Mouse (Mus musculus): ENCODE data around the gene Noxa1. TPM values are rescaled to one million over a fixed set of nuclear protein-coding genes. Genes with fewer than 3 reads are reported as not detected.

The Noxa1 gene
- total and polyA plus RNA-seq, 2 experiments from 2014 or later = not detected

DNA sequence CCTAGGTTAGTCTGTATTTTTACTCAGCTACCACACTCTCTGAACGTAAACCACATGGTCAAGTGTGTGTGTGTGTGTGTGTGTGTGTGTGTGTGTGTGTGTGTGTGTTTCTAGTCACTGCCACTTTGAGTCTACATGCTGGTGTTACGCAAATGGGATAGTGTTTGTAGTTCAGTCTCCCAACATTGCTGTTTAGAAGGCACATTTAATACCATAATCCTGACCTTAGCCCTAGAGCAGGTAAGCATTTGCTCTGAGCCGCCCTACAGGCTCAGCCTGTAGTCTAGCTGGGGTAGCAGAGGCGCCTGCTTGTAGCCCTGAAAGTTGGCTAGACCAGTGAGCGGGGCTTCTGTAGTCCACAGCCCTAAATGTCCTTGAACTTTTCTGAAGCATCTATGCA, 31.4 kb downstream of the Noxa1 start:
- ATAC-seq (no peak), DNase-seq (no peak)
- no peak for TF ChIP-seq CTCF (IDR thresholded peaks at IDR 0.05; ENCODE audit: low read depth)
- H3K27me3 ChIP-seq (ENCODE audit: insufficient read depth, low read length) = no peaks in the 10 kb centered on the region
- no peak overlapping the region for H3K4me3 ChIP-seq (ENCODE audit: low read depth, low read length)
- H3K4me1 ChIP-seq (ENCODE audit: insufficient read depth) = no peaks in the 10 kb centered on the region
- no peak overlapping the region for H3K9ac ChIP-seq
- H3K36me3 ChIP-seq (ENCODE audit: insufficient read depth) = peaks cover 47% of the 10 kb centered on the region
- H3K27ac ChIP-seq (ENCODE audit: low read depth, low read length) = no peak overlapping the region
- 94% methylated on average over 5 of the region's 5 CpGs for WGBS
- no peak overlapping the region for H3K4me2 ChIP-seq (ENCODE audit: low read depth)
- no peaks in the 10 kb centered on the region for H3K9me3 ChIP-seq (ENCODE audit: low read length)

- 88% methylated on average over 7 of the region's 7 CpGs for WGBS
- no peaks in the 10 kb centered on the region for H3K27me3 ChIP-seq (ENCODE audit: insufficient read depth, low read length)
- no peak overlapping the region for H3K4me2 ChIP-seq (ENCODE audit: low read depth)
- no peak for DNase-seq
- H3K4me1 ChIP-seq (ENCODE audit: insufficient read depth) = peaks cover 13% of the 10 kb centered on the region; the same call in 1 of the 2 replicates
- H3K9ac ChIP-seq = no peak overlapping the region
- H3K4me3 ChIP-seq (ENCODE audit: low read depth, low read length) = no peak overlapping the region
- no peak overlapping the region for H3K27ac ChIP-seq (ENCODE audit: low read depth, low read length)
- H3K9me3 ChIP-seq (ENCODE audit: low read length) = no peaks in the 10 kb centered on the region
- peaks cover 60% of the 10 kb centered on the region for H3K36me3 ChIP-seq (ENCODE audit: insufficient read depth)
- ATAC-seq = no peak
- TF ChIP-seq CTCF (IDR thresholded peaks at IDR 0.05; ENCODE audit: low read depth) = no peak
Measured at GRCm38 (mm10) chr2:25058926-25059325, 36.0 kb downstream of the Noxa1 start.

GRCm38 (mm10) chr2:25055409-25056155, 39.4 kb downstream of the Noxa1 start:
- 72% methylated on average over 21 of the region's 21 CpGs for WGBS
- no peak for ATAC-seq
- peak overlapping the region; percentile 67 for H3K27ac ChIP-seq (ENCODE audit: low read depth, low read length)

DNA sequence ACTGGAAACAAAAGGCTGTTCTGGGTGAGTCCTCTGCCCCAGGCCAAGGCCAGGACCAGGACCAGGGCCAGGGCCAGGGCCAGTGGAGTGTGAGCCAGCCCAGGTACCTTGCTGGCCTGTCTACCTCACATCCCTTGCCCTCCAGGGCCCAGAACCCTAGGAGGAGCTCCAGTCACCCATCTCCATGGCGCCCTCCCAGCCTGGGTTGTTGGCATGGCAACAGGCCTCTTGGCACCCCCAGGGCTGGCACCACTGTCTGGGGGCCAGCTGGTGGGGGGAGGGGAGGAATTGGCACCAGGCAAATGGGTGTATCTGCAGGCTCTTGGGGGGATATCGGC, 39.9 kb downstream of the Noxa1 start:
- 12% methylated on average over 2 of the region's 2 CpGs for WGBS
- peak overlapping the region; percentile 89 for H3K9ac ChIP-seq
- no peaks in the 10 kb centered on the region for H3K9me3 ChIP-seq (ENCODE audit: low read length)
- H3K27ac ChIP-seq (ENCODE audit: low read depth, low read length) = peak overlapping the region; percentile 67
- peak; percentile 85 for DNase-seq
- no peaks in the 10 kb centered on the region for H3K27me3 ChIP-seq (ENCODE audit: insufficient read depth, low read length)
- 0 out of 2 replicates have a peak, but pooled peaks have one; percentile 20 for TF ChIP-seq CTCF (IDR thresholded peaks at IDR 0.05; ENCODE audit: low read depth)
- ATAC-seq = peak; percentile 63
- peaks cover 13% of the 10 kb centered on the region; the same call in 1 of the 2 replicates for H3K4me1 ChIP-seq (ENCODE audit: insufficient read depth)
- peaks cover 27% of the 10 kb centered on the region for H3K36me3 ChIP-seq (ENCODE audit: insufficient read depth)
- H3K4me3 ChIP-seq (ENCODE audit: low read depth, low read length) = peak overlapping the region; percentile 91
- H3K4me2 ChIP-seq (ENCODE audit: low read depth) = peak overlapping the region; percentile 95

More at GRCm38 (mm10) chr2:25055409-25056155, 39.4 kb downstream of the Noxa1 start:
- TF ChIP-seq CTCF (IDR thresholded peaks at IDR 0.05; ENCODE audit: low read depth) = no peak
- H3K4me1 ChIP-seq (ENCODE audit: insufficient read depth) = peaks cover 13% of the 10 kb centered on the region; the same call in 1 of the 2 replicates
- peak overlapping the region; percentile 95 for H3K4me2 ChIP-seq (ENCODE audit: low read depth)
- no peak for DNase-seq
- H3K36me3 ChIP-seq (ENCODE audit: insufficient read depth) = peaks cover 33% of the 10 kb centered on the region
- H3K4me3 ChIP-seq (ENCODE audit: low read depth, low read length) = peak overlapping the region; percentile 91
- no peaks in the 10 kb centered on the region for H3K9me3 ChIP-seq (ENCODE audit: low read length)
- no peaks in the 10 kb centered on the region for H3K27me3 ChIP-seq (ENCODE audit: insufficient read depth, low read length)
- H3K9ac ChIP-seq = peak overlapping the region; percentile 89

DNA sequence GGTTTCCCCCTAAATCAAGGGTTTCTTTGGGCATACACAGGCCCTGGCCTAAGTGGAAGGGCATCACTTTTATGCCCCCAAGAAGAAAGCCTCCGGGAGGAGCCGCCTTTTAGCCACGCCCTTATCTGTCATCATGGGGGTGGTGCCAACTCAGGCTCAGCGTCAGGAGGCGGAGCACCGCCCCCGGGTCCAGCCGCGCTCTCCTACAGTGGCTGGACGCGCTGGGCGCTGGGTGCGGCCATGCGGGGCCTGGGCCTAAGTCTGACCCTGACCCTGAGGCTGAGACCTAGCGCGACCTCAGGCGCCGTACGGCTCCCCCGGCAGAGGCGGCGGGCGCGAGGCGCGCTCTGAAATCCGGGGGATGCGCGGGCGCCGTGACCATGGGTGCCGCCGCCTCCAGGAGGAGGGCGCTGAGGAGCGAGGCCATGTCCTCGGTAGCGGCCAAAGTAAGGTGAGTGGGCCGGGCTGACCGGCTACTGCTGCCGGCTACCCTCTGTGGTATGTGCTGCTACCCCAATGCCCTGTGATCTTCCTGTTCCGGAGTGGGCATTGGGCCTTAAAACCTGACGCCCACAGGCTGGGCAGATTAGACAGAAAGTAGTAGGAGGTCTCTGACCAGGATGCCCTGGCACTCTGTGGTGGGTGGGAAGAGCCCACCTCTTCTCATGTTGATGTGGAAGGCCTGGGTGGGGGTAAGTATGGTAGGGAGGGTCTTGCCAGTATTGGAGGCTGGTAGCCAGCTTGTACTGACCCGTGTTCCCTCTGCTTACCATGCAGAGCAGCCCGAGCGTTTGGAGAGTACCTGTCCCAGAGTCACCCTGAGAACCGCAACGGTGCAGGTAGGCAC, 40.5 kb downstream of the Noxa1 start, which contains the start of gene Nsmf:
TSS of gene Nsmf (plus strand) at position 135 of the 847 bp plus-strand sequence.
- no peaks in the 10 kb centered on the region for H3K9me3 ChIP-seq (ENCODE audit: low read length)
- DNase-seq = peak; percentile 91
- no peaks in the 10 kb centered on the region for H3K27me3 ChIP-seq (ENCODE audit: insufficient read depth, low read length)
- H3K4me2 ChIP-seq (ENCODE audit: low read depth) = peak within 1 kb of the TSS; percentile 95
- TF ChIP-seq CTCF (IDR thresholded peaks at IDR 0.05; ENCODE audit: low read depth) = peak; percentile 48
- peaks cover 21% of the 10 kb centered on the region for H3K36me3 ChIP-seq (ENCODE audit: insufficient read depth)
- WGBS = 3% methylated on average over 47 of the region's 47 CpGs
- ATAC-seq = peak; percentile 89
- H3K4me1 ChIP-seq (ENCODE audit: insufficient read depth) = peaks cover 13% of the 10 kb centered on the region; the same call in 1 of the 2 replicates
- peak within 1 kb of the TSS; percentile 91 for H3K4me3 ChIP-seq (ENCODE audit: low read depth, low read length)
- peak within 1 kb of the TSS; percentile 67 for H3K27ac ChIP-seq (ENCODE audit: low read depth, low read length)
- peak within 1 kb of the TSS; percentile 89 for H3K9ac ChIP-seq

DNA sequence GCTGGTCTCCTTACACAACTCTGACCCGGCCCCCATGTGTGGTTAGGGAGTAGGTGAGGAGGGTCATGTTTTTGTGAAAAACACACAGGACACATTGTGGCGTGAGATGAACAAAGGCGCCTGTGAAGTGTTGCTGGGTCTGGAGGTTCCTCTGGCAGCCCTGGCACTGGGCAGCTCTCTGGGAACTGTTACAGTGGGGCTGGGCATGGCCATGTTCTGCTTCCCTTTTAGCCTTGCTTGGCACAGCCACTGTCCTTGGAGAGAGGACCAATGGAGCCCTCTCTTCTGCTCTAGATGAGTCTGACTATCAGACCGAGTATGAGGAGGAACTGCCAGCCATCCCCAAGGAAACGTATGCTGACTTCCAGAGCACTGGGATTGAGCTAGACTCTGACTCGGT, 41.8 kb downstream of the Noxa1 start:
- Histone ChIP-seq H3K4me3 (ENCODE audit: low read depth, low read length) (no peak overlapping the region), H3K27ac (ENCODE audit: low read depth, low read length) (no peak overlapping the region), H3K36me3 (ENCODE audit: insufficient read depth) (peaks cover 9% of the 10 kb centered on the region), H3K4me2 (ENCODE audit: low read depth) (no peak overlapping the region), H3K27me3 (ENCODE audit: insufficient read depth, low read length) (no peaks in the 10 kb centered on the region), H3K9ac (no peak overlapping the region), H3K4me1 (ENCODE audit: insufficient read depth) (peaks cover 13% of the 10 kb centered on the region; the same call in 1 of the 2 replicates), H3K9me3 (ENCODE audit: low read length) (no peaks in the 10 kb centered on the region)
- ATAC-seq (no peak), DNase-seq (no peak)
- no peak for TF ChIP-seq CTCF (IDR thresholded peaks at IDR 0.05; ENCODE audit: low read depth)
- 93% methylated on average over 6 of the region's 6 CpGs for WGBS
